Mouse (Mus musculus): ENCODE results near the gene Sstr3. TPM values are rescaled to one million over a fixed set of nuclear protein-coding genes. Genes with fewer than 3 reads are reported as not detected.

Sstr3 gene
- polyA plus RNA-seq, 1 experiment from 2014 or later = 0.02 TPM

DNA sequence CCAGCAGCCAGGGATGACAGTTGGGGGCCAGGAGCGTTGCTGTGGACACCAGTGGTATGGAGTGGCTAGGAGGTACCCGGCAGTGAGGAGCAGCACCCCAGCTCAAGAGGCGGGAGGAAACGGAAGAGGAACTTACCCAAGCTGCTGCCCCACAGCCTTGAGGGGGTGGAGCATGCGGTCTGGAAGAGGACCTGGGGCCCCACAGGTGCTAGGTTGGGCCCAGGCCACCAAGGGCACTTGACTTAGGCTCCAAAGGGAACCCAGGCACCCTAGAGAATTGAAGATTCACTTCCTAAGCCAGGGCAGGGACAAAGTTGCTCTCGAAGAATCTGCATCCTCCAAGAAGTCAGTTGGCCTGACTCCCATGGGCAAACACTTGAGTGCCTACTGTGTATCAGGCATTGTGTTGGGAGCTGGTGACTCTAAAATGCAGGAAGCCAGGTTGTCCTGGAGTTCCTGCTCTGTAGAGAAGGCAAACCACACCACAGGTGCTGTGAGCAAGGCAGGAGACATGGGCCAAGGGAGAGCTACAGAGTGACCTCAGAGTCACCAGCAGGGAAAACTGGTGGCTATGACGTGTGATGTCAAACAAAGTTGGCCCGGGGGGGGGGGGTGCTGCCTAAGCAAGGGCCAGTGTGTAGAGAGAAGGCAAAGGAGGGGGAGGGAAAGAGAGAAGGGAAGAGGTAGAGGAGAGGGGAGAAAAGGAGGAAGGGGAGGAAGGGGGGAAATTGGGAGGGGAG, 28.3 kb upstream of the Sstr3 start, which contains the start of gene Rac2:
Gene Rac2, minus strand, starts transcription at position 126 of the 740 bp plus-strand sequence.
- Histone ChIP-seq H3K27ac (replicated peaks) (peak within 1 kb of the TSS; percentile 7), H3K9me3 (replicated peaks) (no peaks in the 10 kb centered on the region), H3K4me3 (no peak within 1 kb of the TSS), H3K27me3 (ENCODE audit: low read depth, poor library complexity, severe bottlenecking) (no peaks in the 10 kb centered on the region), H3K4me1 (no peaks in the 10 kb centered on the region), H3K36me3 (no peaks in the 10 kb centered on the region)
- 87% methylated on average over 8 of the region's 8 CpGs for WGBS
- no peak for DNase-seq (ENCODE audit: low spot score)

- H3K36me3 ChIP-seq = no peaks in the 10 kb centered on the region
- 91% methylated on average over 5 of the region's 5 CpGs for WGBS
- no peaks in the 10 kb centered on the region for H3K27me3 ChIP-seq (ENCODE audit: low read depth, poor library complexity, severe bottlenecking)
- no peaks in the 10 kb centered on the region for H3K4me1 ChIP-seq
- DNase-seq (ENCODE audit: low spot score) = no peak
- no peaks in the 10 kb centered on the region for H3K9me3 ChIP-seq (replicated peaks)
- no peak overlapping the region for H3K4me3 ChIP-seq
- H3K27ac ChIP-seq (replicated peaks) = peak overlapping the region; percentile 7; the same call in 1 of the 2 replicates
Observed at GRCm38 (mm10) chr15:78572270-78572600, 27.8 kb upstream of the Sstr3 start.

DNA sequence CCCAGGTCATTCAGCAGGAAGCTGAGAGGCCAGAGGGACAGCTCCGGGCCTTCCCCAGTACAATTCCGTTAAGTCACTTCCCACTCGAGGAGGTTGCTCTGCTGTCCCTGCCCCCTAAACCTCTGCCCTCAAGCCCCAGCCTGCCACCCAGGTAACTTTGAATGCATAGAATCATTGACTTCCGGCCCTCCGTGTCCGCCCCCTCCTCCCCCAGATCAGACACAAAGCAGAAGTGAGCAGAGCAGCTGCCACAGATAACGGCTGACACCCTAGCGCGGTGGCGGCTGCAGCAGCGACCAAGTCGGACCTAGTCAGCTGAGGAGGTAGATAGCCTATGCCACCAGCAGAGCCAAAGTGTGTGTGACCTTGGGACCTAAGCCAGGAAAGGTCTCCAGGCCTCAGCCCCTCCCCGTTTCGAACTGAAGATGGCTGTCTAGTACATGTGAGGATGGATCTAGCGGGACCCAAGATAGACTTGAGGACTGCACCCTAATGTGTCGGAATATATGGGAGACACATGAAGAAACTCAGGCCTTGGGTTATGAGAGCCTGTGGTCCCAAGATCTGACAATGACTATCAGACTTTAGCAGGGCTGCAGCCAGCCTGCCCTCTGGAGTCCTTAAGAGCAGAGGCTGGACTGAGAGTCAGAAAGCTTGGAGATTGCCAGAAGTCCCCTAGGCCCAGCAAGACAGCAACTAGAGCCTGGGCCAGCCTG, 27.2 kb upstream of the Sstr3 start:
- 81% methylated on average over 16 of the region's 16 CpGs for WGBS
- no peaks in the 10 kb centered on the region for H3K27me3 ChIP-seq (ENCODE audit: low read depth, poor library complexity, severe bottlenecking)
- H3K36me3 ChIP-seq = no peaks in the 10 kb centered on the region
- no peaks in the 10 kb centered on the region for H3K4me1 ChIP-seq
- no peak overlapping the region for H3K4me3 ChIP-seq
- H3K27ac ChIP-seq (replicated peaks) = peak overlapping the region; percentile 7
- H3K9me3 ChIP-seq (replicated peaks) = no peaks in the 10 kb centered on the region
- no peak for DNase-seq (ENCODE audit: low spot score)

DNA sequence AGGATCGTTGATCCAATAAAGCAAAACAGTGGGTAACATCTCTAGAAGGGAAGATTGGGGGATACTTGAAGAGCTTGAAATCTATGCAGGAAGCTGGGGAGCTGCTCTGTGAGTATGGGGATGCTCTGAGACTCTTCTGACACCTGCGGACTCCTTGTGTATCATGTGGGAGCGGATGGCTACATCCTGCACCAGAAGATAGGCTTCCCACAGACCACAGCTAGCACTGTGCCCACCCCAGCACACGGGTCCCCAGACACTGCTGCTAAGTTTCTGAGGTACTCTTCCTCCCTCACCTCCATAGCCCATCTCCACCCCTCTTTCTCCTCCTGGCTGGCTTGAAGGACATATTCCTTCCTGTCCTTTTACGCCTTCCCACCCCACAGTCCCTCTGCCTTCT, 25.7 kb upstream of the Sstr3 start:
- 92% methylated on average over 5 of the region's 5 CpGs for WGBS
- H3K36me3 ChIP-seq = no peaks in the 10 kb centered on the region
- H3K27me3 ChIP-seq (ENCODE audit: low read depth, poor library complexity, severe bottlenecking) = no peaks in the 10 kb centered on the region
- no peak for DNase-seq (ENCODE audit: low spot score)
- 0 out of 2 replicates have a peak, but pooled peaks cover 1% of the 10 kb centered on the region for H3K4me1 ChIP-seq
- no peak overlapping the region for H3K4me3 ChIP-seq
- H3K9me3 ChIP-seq (replicated peaks) = no peaks in the 10 kb centered on the region
- H3K27ac ChIP-seq (replicated peaks) = no peak overlapping the region

GRCm38 (mm10) chr15:78567608-78568120, 23.2 kb upstream of the Sstr3 start:
- Histone ChIP-seq H3K27ac (replicated peaks) (no peak overlapping the region), H3K4me1 (peaks cover 11% of the 10 kb centered on the region; the same call in 1 of the 2 replicates), H3K36me3 (no peaks in the 10 kb centered on the region), H3K27me3 (ENCODE audit: low read depth, poor library complexity, severe bottlenecking) (no peaks in the 10 kb centered on the region), H3K4me3 (no peak overlapping the region), H3K9me3 (replicated peaks) (no peaks in the 10 kb centered on the region)
- DNase-seq (ENCODE audit: low spot score) = no peak
- 78% methylated on average over 9 of the region's 9 CpGs for WGBS

DNA sequence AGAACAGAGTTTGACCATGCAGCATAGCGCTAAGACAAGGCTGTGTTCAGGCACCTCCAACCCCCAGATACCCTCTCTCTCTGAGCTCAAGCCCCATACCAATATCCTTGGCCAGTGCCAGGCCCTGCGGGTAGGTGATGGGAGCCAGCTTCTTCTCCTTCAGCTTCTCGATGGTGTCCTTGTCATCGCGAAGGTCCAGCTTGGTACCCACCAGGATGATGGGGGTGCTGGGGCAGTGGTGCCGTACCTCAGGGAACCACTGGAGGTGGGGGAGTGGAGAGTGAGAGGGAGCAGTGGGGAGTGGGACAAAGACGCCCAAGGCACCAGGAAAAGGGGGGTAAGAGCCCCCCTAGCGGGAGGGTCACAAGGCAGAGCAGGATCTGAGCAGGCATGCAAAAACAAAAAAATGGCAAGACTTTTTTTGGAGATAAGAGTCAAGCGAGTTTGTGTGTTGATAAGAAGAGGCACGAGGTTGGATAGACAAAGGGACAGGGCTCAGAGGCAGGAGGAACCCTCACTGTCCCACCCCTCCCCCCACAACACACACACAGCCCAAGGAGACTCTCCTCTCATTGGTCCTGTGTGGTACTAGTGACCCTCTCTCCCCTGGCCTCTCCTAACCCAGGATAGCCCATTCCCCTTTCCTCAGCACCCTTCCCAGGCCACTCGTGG, 20.4 kb upstream of the Sstr3 start:
- H3K36me3 ChIP-seq = no peaks in the 10 kb centered on the region
- H3K4me1 ChIP-seq = peaks cover 11% of the 10 kb centered on the region; the same call in 1 of the 2 replicates
- DNase-seq (ENCODE audit: low spot score) = no peak
- no peaks in the 10 kb centered on the region for H3K27me3 ChIP-seq (ENCODE audit: low read depth, poor library complexity, severe bottlenecking)
- no peak overlapping the region for H3K4me3 ChIP-seq
- no peaks in the 10 kb centered on the region for H3K9me3 ChIP-seq (replicated peaks)
- peak overlapping the region; percentile 56 for H3K27ac ChIP-seq (replicated peaks)
- WGBS = 76% methylated on average over 11 of the region's 11 CpGs

- no peak for DNase-seq (ENCODE audit: low spot score)
- H3K27ac ChIP-seq (replicated peaks) = no peak overlapping the region
- H3K4me1 ChIP-seq = peaks cover 18% of the 10 kb centered on the region
- H3K4me3 ChIP-seq = no peak overlapping the region
- H3K36me3 ChIP-seq = no peaks in the 10 kb centered on the region
- no peaks in the 10 kb centered on the region for H3K27me3 ChIP-seq (ENCODE audit: low read depth, poor library complexity, severe bottlenecking)
- 78% methylated on average over 5 of the region's 5 CpGs for WGBS
- H3K9me3 ChIP-seq (replicated peaks) = no peaks in the 10 kb centered on the region
Observed at GRCm38 (mm10) chr15:78563937-78564336, 19.5 kb upstream of the Sstr3 start.

GRCm38 (mm10) chr15:78563344-78563743, 18.9 kb upstream of the Sstr3 start:
- Histone ChIP-seq H3K27me3 (ENCODE audit: low read depth, poor library complexity, severe bottlenecking) (no peaks in the 10 kb centered on the region), H3K27ac (replicated peaks) (no peak overlapping the region), H3K4me1 (peaks cover 24% of the 10 kb centered on the region), H3K9me3 (replicated peaks) (no peaks in the 10 kb centered on the region), H3K36me3 (no peaks in the 10 kb centered on the region), H3K4me3 (no peak overlapping the region)
- no peak for DNase-seq (ENCODE audit: low spot score)
- WGBS = 88% methylated on average over 3 of the region's 3 CpGs

- no peaks in the 10 kb centered on the region for H3K9me3 ChIP-seq (replicated peaks)
- peak overlapping the region; percentile 55; the same call in 1 of the 2 replicates for H3K27ac ChIP-seq (replicated peaks)
- H3K36me3 ChIP-seq = no peaks in the 10 kb centered on the region
- WGBS = 58% methylated on average over 11 of the region's 11 CpGs
- DNase-seq (ENCODE audit: low spot score) = no peak
- peaks cover 22% of the 10 kb centered on the region for H3K4me1 ChIP-seq
- H3K27me3 ChIP-seq (ENCODE audit: low read depth, poor library complexity, severe bottlenecking) = 0 out of 2 replicates have a peak, but pooled peaks cover 6% of the 10 kb centered on the region
- no peak overlapping the region for H3K4me3 ChIP-seq
Observed at GRCm38 (mm10) chr15:78559141-78559979, 14.9 kb upstream of the Sstr3 start.

DNA sequence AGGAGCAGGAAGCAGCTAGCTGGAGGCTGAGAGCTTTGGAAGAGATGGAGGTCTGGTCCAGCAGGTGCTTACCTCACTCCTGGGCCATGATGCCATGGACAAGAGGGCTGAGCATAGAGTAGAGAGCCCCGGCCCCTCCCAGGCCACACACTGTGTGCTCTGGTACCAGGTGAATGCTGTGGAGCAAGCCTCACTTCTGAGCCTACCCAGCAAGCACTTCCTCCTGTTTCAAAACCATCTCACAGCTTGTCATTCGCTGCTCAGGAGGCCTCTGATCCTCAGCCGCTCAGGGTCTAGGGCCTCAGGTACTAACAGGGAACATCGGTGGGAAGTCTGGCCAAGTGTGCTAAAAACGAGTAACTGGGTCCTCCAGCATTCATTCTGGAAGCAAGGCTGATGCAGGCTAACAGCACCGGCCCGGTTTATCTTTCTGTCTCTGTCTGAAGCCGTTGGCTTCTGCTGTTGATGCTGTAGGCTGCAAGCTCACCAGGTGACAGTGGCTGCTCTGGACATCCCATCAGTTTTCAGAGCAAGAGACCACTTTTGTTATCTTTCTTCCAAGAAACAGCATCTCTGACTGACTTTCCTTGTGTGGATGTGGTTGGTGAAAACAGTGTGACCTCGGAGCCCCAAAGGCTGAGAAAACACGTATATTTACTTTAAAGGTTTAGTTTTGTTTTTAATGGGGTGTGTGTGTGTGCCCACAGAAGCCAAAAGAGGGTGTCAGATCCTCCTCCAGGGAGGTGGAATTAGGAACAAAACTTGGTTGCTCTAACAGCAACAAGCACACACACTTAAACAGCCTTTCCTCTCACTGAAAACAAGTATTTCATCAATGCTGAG, 13.4 kb upstream of the Sstr3 start:
- H3K4me1 ChIP-seq = peaks cover 17% of the 10 kb centered on the region
- no peaks in the 10 kb centered on the region; the same call in 1 of the 2 replicates for H3K9me3 ChIP-seq (replicated peaks)
- peak overlapping the region; percentile 20; the same call in 1 of the 2 replicates for H3K27ac ChIP-seq (replicated peaks)
- no peak for DNase-seq (ENCODE audit: low spot score)
- no peak overlapping the region for H3K4me3 ChIP-seq
- WGBS = 67% methylated on average over 10 of the region's 10 CpGs
- H3K27me3 ChIP-seq (ENCODE audit: low read depth, poor library complexity, severe bottlenecking) = 0 out of 2 replicates have a peak, but pooled peaks cover 6% of the 10 kb centered on the region
- H3K36me3 ChIP-seq = no peaks in the 10 kb centered on the region

DNA sequence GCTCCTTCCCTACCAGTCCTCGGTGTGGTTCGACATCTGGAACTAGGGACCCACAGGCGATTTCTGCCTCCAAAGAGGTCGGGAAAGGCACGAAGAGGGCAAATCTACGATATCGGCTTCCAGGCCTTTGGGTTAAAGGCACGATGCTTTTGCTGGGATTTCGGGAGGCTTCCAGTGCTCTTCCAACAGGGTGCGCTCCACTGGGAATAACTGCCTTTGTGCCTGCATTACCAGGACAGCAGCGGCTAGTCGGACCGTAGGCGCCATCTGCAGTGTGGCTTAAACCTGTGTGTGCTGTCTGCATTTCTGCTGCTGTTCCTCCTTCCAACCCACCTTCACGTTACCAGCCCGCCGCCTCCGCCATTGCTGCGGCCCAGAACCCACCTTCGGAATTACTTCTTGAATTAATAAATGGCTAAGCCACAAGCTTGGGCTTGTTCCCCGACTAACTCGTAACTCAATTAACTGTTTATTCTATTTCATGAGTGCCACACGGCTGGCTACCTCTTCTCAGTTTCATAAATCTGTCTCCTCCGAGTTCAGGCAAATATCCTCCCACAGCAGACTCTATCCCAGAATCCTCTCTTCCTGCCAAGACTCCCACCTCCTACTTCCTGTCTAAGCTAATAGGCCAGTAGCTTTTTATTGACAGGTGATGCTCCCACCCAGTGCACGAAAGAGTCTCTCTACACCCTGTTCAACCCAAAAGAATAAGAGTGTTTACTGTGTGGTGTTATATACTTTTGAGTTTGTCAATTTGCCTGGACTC, 10.2 kb upstream of the Sstr3 start:
- Histone ChIP-seq H3K4me1 (peaks cover 17% of the 10 kb centered on the region), H3K9me3 (replicated peaks) (peaks cover 11% of the 10 kb centered on the region; the same call in 1 of the 2 replicates), H3K27ac (replicated peaks) (no peak overlapping the region), H3K4me3 (peak overlapping the region; percentile 21), H3K36me3 (no peaks in the 10 kb centered on the region), H3K27me3 (ENCODE audit: low read depth, poor library complexity, severe bottlenecking) (0 out of 2 replicates have a peak, but pooled peaks cover 6% of the 10 kb centered on the region)
- WGBS = 64% methylated on average over 25 of the region's 25 CpGs
- no peak for DNase-seq (ENCODE audit: low spot score)
